Mouse (Mus musculus) frontal cortex, postnatal 25 days (tissue): Measurements from ENCODE around the gene Hoxd10.

Source experiments
- DNase-seq, 2 experiments: peaks; one replicate each; pipeline ENCODE4 v3.0.0; 2022; ENCODE audit warnings: low spot score in 2 of 2

The Hoxd10 gene

DNA sequence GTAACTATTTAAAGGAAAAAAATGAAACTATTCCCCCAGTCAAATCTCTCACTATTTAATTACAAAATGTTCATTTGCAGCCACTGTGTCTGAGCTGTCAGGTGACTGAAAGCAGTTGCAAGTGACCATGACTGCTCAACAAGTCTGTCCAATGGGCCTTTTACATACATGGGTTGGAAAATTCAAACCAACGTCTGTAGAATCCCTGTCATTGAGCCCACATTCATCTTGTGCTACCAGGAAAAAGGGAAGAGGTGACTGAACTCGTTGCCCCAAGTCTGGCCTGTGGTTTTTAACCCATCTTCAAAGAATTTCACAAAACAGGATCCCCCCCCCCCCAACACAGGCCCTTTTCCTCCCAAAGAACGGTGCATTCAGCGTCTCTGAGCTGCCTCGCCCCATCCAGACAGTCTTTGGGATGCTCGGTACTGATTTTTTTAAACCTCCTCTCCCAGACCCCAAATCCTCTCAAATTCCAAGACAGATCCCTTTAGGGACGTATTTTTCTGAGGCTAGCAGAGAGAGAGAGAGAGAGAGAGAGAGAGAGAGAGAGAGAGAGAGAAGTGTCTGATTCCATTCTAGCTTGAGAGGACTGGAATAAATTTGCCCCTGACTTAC lies 4.2 kb downstream of the Hoxd10 start:
- DNase-seq: no peak

DNA sequence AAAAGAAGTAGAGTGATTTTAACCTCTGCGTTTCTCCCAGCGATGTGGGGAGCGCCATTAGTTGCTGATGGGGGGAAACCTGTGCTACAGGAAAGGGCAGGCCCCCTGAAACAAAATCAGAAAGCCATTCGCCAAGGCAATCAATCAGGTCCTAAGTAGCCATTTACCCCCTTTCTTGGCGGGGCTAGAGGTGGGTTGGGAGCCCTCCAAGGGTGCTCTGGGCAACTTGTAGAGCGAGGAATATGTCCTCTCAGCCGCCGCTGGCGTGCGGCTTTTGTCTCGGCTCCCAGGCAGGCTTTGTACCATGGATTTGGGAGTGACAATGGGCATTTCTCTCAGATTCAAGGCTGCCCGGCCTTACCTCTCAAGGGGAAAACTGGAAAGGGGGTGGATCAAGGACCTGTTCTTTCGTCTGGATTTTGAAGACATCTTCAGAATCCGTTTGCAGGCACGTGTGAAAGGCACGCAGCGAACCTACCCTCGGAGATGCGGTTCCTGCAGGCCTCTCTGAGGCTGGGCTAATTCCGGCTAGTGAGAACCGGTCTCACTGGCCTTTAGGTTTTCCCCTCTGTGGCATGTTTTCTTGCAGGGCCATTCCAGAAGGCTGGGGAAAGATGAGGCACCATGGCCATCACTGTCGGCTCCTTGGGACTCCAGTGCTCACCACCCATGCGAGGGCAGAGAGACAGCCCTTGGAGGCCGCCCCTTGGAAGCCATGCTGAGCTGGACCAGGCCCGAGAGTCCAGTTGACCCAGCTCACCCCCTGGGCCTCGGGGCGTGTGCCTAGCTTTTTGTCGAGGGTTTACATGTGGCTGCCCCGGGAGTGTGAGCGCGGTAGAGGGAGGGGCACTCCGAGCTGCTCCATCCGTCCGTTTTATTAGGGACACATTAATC lies 5.0 kb downstream of the Hoxd10 start:
- no peak for DNase-seq

DNA sequence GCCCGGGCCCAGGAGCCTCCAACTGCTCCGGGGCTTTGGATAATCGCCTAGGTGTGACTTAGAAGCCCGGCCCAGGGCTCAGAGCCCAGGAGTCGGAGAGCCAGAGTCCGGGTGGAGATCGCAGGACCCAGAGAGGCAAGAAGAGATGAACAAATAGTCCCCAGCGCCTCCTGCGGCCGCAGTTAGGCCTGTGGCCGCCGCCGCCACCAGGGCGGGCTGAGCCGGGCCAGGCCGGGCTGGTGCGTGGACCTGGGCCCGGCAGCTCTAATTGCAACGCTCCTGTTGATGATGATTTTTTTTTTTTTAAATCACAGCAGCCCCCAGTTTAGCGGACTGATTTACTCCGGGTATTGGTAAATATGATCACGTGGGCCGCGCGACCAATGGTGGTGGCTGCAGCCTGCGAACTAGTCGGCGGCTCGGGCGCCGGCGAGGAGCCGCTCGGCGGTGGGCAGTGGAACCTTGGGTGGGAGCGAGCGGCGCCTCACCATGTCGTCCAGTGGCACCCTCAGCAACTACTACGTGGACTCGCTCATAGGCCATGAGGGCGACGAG lies 5.9 kb downstream of the Hoxd10 start, which contains the start of gene Hoxd9:
Gene Hoxd9, plus strand, starts transcription at position 161 of the 555 bp plus-strand sequence.
- DNase-seq: no peak

DNA sequence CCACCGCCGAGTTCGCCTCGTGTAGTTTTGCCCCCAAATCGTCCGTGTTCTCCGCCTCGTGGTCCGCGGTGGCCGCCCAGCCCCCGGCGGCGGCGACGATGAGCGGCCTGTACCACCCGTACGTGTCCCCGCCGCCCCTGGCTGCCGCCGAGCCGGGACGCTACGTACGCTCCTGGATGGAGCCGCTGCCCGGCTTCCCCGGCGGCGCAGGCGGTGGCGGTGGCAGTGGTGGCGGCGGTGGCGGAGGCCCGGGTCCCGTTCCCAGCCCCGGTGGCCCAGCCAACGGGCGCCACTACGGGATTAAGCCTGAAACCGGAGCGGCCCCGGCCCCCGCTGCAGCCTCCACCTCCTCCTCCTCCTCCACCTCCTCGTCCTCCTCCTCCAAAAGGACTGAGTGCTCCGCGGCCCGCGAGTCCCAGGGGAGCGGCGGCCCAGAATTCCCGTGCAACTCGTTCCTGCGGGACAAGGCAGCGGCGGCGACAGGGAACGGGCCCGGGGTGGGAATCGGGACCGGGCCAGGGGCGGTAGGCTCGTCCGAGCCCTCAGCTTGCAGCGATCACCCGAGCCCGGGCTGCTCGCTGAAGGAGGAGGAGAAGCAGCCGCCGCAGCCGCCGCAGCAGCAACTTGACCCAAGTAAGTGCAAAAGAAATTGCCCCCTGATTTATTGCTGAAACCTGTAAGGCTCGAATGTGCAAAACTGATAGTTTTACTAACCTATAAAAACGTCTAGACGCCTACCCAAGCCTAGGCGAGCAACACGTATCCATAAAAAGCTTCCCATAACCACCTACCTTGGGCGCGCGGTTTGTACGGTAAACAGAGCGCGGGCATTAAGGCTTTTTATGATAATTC lies 6.7 kb downstream of the Hoxd10 start:
- no peak for DNase-seq

DNA sequence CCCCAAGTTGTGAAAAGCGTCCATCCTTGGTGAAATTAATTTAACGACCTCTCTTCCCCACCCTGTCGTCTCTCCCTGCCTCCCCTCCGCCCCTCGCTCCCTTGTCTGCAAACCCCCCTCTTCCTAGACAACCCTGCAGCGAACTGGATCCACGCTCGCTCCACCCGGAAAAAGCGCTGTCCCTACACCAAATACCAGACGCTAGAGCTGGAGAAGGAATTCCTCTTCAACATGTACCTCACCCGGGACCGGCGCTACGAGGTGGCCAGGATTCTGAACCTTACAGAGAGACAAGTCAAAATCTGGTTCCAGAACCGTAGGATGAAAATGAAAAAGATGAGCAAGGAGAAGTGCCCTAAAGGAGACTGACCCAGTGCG lies 7.3 kb downstream of the Hoxd10 start:
- no peak for DNase-seq

DNA sequence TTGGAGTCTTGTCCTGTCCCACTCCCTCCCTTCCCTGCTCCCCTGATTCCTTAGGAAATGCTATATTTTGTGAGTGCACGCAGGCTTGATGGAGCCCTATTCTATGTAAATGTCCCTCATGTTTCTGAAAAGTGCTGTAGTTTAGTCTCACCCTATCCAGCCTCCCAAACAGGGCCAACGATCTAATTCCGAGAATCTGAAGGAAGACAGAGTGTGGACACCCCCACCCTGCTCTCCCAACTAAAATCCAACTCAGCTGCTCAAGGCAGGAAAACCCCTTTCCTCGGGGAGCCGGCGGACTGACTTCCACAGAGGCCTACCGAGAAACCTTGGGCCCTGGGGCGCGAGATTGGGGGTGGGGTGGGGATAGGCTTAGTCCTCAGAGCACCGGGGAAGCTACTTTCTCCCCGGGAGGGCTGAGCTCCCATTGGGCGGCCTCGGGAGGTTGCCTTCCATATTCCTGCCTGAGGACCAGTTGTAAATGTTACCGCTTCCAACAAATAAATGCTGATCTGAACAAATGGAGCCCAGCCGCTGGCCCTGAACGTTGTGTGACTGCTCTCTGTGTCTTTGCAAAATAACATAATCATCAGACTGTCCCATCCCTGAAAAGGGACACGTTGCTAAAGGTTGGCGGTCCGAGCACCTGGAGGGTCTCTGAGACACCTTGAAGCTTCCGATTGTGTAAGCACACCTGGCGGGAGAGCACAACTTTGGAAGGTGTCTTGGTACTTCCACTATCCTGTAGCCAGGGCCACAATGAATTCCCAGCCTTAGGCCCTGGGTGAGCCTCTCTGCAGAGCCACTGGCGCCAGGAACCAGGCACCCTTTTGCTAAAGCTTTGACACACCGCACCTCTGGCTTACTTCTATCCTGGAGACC lies 8.2 kb downstream of the Hoxd10 start:
- DNase-seq: no peak

DNA sequence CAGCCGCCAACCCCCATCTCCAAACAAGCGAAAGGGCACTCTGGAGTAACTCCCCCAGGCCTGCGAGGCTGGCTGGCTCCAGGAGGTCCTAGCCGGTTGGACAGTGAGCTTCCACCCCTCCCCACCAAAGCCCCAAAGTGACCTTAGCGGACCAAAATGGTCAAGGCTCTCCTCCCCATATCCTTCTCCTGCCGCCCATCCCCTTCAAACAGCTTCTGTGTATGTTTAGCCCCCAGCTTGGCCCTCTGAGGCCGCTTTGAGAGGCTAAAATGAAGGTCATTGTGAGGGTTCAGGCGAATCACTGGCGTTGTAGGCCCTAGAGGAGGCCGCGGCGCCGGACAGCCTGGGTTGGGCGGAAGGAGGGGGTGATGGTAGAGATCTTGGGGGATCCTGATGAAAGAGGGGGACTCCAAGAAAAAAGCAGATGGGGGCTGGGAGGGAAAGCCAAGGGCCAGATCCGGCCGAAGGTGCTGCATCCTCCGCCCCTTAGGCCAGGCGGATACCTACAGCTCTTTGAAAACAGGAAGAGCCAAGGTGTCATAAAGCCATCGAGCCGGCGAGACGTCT lies 8.9 kb downstream of the Hoxd10 start:
- no peak for DNase-seq

DNA sequence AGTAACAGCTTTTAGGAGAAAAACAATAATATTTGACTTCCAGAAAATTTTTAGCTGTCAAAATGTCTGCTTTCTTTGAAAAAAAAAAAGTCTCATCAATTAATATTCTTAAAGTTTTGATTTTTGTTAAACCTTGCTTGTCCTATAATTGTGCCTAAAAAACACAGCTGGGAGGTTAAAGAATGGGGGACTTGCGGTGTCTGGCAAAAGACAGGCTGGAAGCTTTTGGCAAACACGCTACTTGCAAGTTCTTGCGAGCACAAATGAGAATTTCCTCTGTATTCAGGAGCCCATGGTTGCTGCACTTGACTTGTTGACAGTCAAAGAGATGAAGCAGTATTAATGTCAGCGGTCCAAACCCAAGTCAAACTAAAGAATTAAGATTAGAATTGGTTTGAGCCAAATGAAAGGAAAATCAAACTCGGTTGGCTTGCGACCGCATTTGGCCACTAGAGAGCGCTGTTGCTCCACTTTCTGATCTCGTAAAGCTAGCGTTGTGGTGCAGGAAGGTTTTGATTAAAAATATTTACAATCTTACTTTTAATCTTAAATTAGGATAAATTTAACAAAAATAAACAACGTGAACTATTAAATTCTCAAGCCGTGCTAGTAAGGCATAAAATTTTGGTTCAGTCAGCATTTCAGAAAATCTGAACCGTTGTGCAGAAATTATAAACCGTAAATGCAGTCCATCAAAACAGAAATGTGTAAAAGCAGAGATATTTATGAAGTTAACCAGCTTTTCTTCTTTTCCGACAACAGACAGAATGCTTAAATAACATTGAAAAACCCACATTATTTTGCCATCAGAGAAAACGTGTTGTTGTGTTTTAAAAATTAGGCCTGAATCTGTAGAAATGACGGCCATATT lies 10.5 kb downstream of the Hoxd10 start:
- DNase-seq: peak; percentile 78 to 79

DNA sequence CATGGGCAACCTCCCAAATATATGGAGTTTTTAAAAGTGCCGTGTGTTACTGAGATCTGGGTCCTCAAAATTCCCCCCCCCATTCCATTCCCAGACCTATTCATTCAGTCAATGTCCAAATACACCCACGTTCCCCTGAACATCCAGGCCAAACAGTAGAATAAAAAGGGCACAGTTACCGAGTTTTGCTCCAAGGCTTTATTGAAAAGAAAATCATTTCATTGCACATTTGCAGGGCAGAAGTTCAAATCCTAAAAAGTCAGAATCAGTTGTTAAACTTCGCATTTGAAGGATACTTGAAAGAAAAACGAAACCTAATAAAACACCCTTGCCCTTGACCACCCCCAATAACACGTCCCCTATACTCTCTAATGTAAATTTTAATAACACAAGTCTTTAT lies 11.1 kb downstream of the Hoxd10 start:
- no peak for DNase-seq

DNA sequence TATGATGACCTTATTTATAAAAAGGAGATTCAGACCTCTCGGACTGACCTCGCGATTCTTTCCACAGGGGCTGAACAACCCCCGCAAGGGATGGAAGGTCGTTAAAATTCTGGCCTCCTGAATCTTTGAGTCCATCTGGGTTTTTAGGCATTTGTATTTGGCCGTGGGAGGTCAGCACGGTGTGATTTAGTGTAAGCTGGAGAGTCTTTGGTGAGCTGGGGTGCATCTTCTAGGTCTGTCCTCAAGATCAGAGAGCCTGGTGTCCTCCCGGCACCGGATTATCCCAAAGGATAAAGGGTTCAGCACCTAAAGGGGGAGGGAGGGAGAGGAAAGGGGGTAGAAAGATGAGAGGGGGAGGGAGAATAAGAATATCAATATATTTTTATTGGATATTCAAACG lies 11.6 kb downstream of the Hoxd10 start:
- no peak for DNase-seq

DNA sequence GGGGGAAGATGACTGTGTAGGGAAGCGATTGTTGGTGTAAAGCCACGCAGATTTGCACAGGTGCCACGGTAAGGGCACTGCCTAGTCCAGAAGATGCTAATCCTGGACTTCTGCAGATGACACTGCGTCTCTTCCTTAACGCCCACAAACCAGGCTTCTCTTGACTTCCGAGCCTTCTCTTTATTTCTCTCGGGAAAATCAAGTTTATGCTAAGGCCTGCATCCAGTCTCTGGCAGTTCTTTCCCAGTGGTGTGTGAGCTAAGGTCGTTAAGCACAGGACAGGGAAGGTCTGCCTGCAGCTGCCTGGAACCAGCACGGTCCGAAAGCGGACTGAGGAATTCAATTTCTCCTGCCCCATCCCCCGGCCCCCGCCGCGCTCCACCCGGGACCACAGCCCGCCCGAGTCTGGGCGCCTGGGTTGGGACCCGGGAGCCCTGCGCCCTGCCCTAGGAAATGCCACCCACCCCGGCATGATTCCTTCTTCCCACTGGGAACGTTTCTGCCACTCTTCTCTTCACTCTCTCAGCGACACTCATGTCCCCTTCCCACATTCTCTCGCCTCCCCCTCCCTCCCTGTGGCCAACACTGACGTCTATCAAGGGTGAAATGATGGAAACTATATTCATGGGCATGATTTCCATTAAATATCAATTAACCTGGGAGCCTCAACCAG lies 12.1 kb downstream of the Hoxd10 start:
- DNase-seq: no peak

DNA sequence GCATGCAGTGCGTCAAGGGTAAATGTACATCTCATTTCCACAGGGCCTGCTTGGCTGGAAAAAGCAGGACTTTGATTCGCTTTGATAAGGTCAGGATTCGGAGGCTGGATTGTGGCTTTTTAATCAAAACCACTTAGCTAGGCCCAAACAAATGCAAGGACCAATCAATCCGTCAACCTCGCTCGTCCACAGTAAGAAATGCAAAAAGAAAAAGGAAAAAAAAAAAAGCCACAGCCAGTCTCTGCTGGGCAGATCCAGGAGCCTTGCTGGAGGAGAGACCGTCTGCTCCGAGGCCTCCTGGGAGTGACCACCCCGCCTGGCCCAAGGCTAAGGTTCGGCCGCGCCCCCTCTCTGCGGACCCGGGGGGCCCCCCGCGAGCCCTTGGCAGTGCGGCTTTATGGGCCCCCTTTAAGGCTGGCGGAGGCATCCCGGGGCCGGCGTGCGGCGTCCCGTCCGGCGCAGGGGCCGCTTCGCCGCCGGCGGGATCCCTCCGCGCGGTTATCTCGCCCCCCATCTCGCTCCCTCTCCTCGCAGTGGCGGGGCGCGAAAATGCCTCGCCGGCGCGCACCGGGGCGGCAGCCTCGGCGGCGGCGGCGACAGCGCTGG lies 12.8 kb downstream of the Hoxd10 start, which contains the start of gene Hoxd8:
Gene Hoxd8, plus strand, starts transcription at position 223 of the 606 bp plus-strand sequence.
- DNase-seq: no peak

DNA sequence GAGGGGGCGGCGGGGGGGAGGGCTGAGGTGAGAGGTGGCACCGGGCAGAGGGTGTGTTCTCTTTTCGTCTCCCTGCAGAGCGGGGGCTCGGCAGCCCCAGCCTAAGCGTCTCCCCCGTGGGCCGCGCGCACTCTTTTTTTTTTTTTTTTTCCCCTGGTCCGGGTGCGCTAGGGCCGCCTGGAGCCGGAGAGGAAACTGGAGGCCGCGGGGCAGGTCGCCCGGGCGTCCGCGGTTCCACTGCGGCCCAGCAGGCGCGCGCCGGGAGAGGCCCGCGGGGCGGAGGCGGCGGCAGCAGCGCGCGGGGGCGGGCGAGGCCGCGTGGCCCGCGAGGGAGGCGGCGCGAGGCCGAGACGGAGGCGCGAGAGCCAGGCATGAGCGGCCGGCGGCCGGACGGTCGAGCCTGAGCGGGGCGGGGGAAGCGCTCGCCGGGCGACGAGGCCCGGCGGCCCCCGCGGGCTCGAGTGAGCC lies 13.3 kb downstream of the Hoxd10 start:
- no peak for DNase-seq

DNA sequence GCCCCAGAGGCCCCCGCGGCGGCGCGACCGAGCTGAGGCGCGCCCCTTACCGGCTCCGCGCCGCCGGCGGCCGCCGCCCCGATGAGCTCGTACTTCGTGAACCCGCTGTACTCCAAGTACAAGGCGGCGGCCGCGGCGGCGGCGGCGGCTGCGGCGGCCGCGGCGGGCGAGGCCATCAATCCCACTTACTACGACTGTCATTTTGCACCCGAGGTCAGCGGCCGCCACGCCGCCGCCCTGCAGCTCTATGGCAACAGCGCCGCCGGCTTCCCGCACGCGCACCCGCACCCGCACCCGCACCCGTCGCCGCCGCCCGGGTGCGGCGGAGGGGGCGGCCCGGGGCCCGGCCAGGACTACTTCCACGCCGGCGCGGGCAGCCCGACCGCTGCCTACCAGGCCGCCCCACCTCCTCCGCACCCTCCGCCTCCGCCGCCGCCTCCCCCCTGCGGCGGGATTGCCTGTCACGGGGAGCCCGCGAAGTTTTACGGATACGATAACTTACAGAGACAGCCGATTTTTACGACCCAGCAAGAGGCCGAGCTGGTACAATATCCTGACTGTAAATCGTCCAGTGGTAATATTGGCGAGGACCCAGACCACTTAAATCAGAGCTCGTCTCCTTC lies 13.9 kb downstream of the Hoxd10 start:
- DNase-seq: no peak

DNA sequence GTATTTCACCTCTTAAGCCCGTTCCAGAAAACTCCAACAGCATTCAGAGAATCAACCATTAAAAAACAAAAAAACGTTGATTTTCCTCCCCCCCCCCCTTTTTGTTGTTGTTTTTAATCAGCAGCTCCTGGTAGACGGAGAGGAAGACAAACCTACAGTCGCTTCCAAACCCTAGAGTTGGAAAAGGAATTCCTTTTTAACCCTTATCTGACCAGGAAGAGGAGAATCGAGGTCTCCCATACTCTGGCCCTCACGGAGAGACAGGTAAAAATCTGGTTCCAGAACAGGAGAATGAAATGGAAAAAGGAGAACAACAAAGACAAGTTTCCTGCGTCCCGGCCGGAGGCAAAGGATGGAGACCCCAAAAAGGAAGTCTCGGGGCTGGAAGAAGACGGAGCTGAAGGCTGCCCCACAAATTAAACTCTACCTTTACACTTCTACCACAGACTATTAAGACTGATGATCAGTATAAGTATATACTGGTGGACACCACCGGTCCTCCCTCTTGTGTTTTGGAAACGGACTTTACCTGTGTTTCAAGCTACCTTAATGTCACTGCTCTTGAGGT lies 14.8 kb downstream of the Hoxd10 start:
- no peak for DNase-seq

DNA sequence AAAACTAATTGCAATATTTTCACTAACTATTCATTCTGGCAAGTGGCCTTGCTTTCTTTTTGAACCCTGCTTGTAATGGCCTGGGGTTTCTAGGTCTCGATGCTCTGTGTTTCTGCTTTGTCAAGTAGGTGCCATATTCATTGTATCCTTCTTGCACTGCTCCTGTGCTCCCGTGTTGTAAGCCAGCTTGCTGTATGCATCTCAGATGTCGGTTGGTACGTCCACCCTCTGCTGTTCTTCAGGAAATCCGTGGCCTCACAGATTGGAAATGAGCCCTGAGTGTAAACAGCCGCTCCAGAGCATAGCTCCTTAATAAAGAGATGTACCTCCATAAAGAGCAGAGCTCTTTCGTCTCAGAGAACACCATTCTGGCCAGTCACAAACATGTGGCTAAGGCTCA lies 15.9 kb downstream of the Hoxd10 start:
- DNase-seq: no peak

DNA sequence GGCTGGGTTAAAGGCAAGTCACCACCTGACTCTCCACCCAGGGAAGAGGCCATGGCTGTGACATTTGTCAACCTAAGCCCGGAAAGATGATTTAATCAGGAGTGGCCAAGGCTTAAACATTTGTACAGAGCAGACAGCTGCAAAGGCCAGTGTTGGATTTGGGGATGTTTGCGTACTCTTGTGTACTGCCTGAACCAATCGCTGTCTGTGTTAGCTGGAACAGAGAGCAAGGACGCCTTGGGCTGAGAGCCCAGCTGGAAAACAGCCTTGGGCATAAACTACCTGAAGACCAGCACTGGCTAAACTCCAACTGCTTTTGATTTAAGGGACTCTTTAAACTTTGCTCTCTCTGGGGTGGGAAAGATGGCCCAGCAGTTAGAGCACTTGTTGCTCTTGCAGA lies 17.0 kb downstream of the Hoxd10 start:
- DNase-seq: no peak
